Mouse (Mus musculus) MEL (cell line): ENCODE results near the gene Fam222b. TPM values are rescaled to one million over a fixed set of nuclear protein-coding genes. Genes with fewer than 3 reads are reported as not detected.
A peak's percentile ranks its signal among the peaks of the same experiment; 100 is the strongest.

Experiments used
- DNase-seq: peaks from one replicate; pipeline ENCODE4 v3.0.0; 2011; ENCODE audit warnings: low read depth, low spot score
- H3K27ac ChIP-seq: 2 replicates; pipeline ENCODE4 v1.5.1; 2012; ENCODE audit warnings: low read depth, mild to moderate bottlenecking, control low read depth, low read length, moderate library complexity; ENCODE audit not compliant: control insufficient read depth
- H3K27me3 ChIP-seq, 2 experiments: fragments of 150-350 bp in 1 of 2; sonication (generic) in 1 of 2; 2 replicates each; pipeline ENCODE4 v1.6.1; 2012; ENCODE audit warnings: low read length in 2 of 2, mild to moderate bottlenecking in 2 of 2, improper control_type of control experiment in 1 of 2, moderate library complexity in 1 of 2; ENCODE audit not compliant: insufficient read depth in 2 of 2, control insufficient read depth in 1 of 2
- H3K36me3 ChIP-seq, 2 experiments: 2 replicates each; pipeline ENCODE4 v1.6.1; 2012 to 2014; ENCODE audit warnings: low read length in 2 of 2, improper control_type of control experiment in 1 of 2, inconsistent platforms in 1 of 2, mild to moderate bottlenecking in 1 of 2; ENCODE audit not compliant: insufficient read depth in 2 of 2, control insufficient read depth in 1 of 2
- H3K4me1 ChIP-seq, 2 experiments: fragments of 150-350 bp in 1 of 2; sonication (generic) in 1 of 2; 2 replicates each; pipeline ENCODE4 v1.6.1; 2012; ENCODE audit warnings: low read length in 2 of 2, improper control_type of control experiment in 1 of 2, mild to moderate bottlenecking in 1 of 2; ENCODE audit not compliant: insufficient read depth in 2 of 2, control insufficient read depth in 1 of 2
- H3K4me3 ChIP-seq, 2 experiments: fragments of 150-350 bp in 1 of 2; sonication (generic) in 1 of 2; 2 replicates each; pipeline ENCODE4 v1.5.1; 2012; ENCODE audit warnings: low read depth in 2 of 2, low read length in 2 of 2, mild to moderate bottlenecking in 2 of 2, moderate library complexity in 2 of 2, control low read depth in 1 of 2, improper control_type of control experiment in 1 of 2; ENCODE audit not compliant: control insufficient read depth in 1 of 2, insufficient read depth in 1 of 2
- H3K79me2 ChIP-seq: 2 replicates; pipeline ENCODE4 v1.6.1; 2012; ENCODE audit warnings: mild to moderate bottlenecking, low read length, moderate library complexity; ENCODE audit not compliant: control insufficient read depth, poor library complexity, insufficient read depth
- H3K9ac ChIP-seq: 2 replicates; pipeline ENCODE4 v1.6.1; 2012; ENCODE audit warnings: low read depth, mild to moderate bottlenecking, control low read depth, low read length, moderate library complexity; ENCODE audit not compliant: control insufficient read depth, poor library complexity, severe bottlenecking
- H3K9me3 ChIP-seq: fragments of 150-350 bp; sonication (generic); replicated peaks from 2 replicates; pipeline ENCODE4 v1.6.1; 2012; ENCODE audit warnings: mild to moderate bottlenecking, low read length, improper control_type of control experiment, moderate library complexity; ENCODE audit not compliant: insufficient read depth
- BHLHE40 ChIP-seq: IDR thresholded peaks from 2 replicates; pipeline ENCODE4 v1.6.1; 2012; ENCODE audit warnings: low read depth, mild to moderate bottlenecking, inconsistent platforms, low read length, improper control_type of control experiment, borderline replicate concordance
- CHD1 ChIP-seq: IDR thresholded peaks from 2 replicates; pipeline ENCODE4 v1.6.1; 2012; ENCODE audit warnings: low read depth, mild to moderate bottlenecking, inconsistent platforms, low read length, improper control_type of control experiment
- CHD2 ChIP-seq: IDR thresholded peaks from 2 replicates; pipeline ENCODE4 v1.6.1; 2011; ENCODE audit warnings: low read length, improper control_type of control experiment
- CTCF ChIP-seq, 3 experiments: IDR thresholded peaks in 2 of 3; conservative IDR thresholded peaks in 1 of 3; 2 replicates each; pipeline ENCODE4 v1.5.1; 2011 to 2012; ENCODE audit warnings: low read length in 3 of 3, low read depth in 2 of 3, mild to moderate bottlenecking in 2 of 3, improper control_type of control experiment in 1 of 3, inconsistent platforms in 1 of 3, mixed read lengths in 1 of 3, moderate library complexity in 1 of 3; ENCODE audit not compliant: control insufficient read depth in 1 of 3, insufficient read depth in 1 of 3, poor library complexity in 1 of 3, severe bottlenecking in 1 of 3
- ELF1 ChIP-seq: IDR thresholded peaks from 2 replicates; pipeline ENCODE4 v1.6.1; 2014; ENCODE audit warnings: low read depth, mild to moderate bottlenecking, inconsistent platforms, low read length, improper control_type of control experiment, moderate library complexity
- GABPA ChIP-seq: IDR thresholded peaks from 2 replicates; pipeline ENCODE4 v1.6.1; 2012; ENCODE audit warnings: low read depth, mild to moderate bottlenecking, inconsistent platforms, low read length, improper control_type of control experiment, moderate library complexity
- HCFC1 ChIP-seq: IDR thresholded peaks from 2 replicates; pipeline ENCODE4 v1.6.1; 2012; ENCODE audit warnings: low read depth, mild to moderate bottlenecking, inconsistent platforms, low read length, improper control_type of control experiment, moderate library complexity
- JUND ChIP-seq: IDR thresholded peaks from 2 replicates; pipeline ENCODE4 v1.6.1; 2011; ENCODE audit warnings: low read depth, mild to moderate bottlenecking, improper control_type of control experiment, low read length
- KAT2A ChIP-seq: conservative IDR thresholded peaks from 2 replicates; pipeline ENCODE4 v1.6.1; 2012; ENCODE audit warnings: low read depth, low read length, improper control_type of control experiment, inconsistent platforms
- MAX ChIP-seq: IDR thresholded peaks from 2 replicates; pipeline ENCODE4 v1.6.1; 2011; ENCODE audit warnings: low read length, improper control_type of control experiment
- MEF2A ChIP-seq: IDR thresholded peaks from 2 replicates; pipeline ENCODE4 v1.6.1; 2014; ENCODE audit warnings: low read depth, mild to moderate bottlenecking, inconsistent platforms, low read length, improper control_type of control experiment; ENCODE audit not compliant: poor library complexity, insufficient replicate concordance, severe bottlenecking; ENCODE audit errors: extremely low read depth
- MXI1 ChIP-seq: IDR thresholded peaks from 2 replicates; pipeline ENCODE4 v1.6.1; 2011; ENCODE audit warnings: mild to moderate bottlenecking, low read depth, low read length, improper control_type of control experiment
- MYB ChIP-seq: IDR thresholded peaks from 2 replicates; pipeline ENCODE4 v1.6.1; 2011; ENCODE audit warnings: mild to moderate bottlenecking, low read depth, low read length, improper control_type of control experiment
- NRF1 ChIP-seq: IDR thresholded peaks from 2 replicates; pipeline ENCODE4 v1.6.1; 2014; ENCODE audit warnings: low read depth, mild to moderate bottlenecking, inconsistent platforms, low read length, improper control_type of control experiment, moderate library complexity; ENCODE audit not compliant: poor library complexity, insufficient read depth, severe bottlenecking
- POLR2AphosphoS2 ChIP-seq: IDR thresholded peaks from 2 replicates; pipeline ENCODE4 v1.6.1; 2011; ENCODE audit warnings: low read length, improper control_type of control experiment
- POLR2AphosphoS5 ChIP-seq: IDR thresholded peaks from 2 replicates; pipeline ENCODE4 v1.6.1; 2012; ENCODE audit warnings: low read depth, borderline replicate concordance, mild to moderate bottlenecking, inconsistent platforms, low read length, moderate library complexity, mixed read lengths
- SIN3A ChIP-seq: IDR thresholded peaks from 2 replicates; pipeline ENCODE4 v1.6.1; 2012; ENCODE audit warnings: low read length, improper control_type of control experiment, inconsistent platforms
- TBP ChIP-seq: IDR thresholded peaks from 2 replicates; pipeline ENCODE4 v1.8.0; 2011; ENCODE audit warnings: low read depth, low read length, improper control_type of control experiment
- UBTF ChIP-seq: IDR thresholded peaks from 2 replicates; pipeline ENCODE4 v1.6.1; 2012; ENCODE audit warnings: low read depth, mild to moderate bottlenecking, inconsistent platforms, low read length, improper control_type of control experiment, moderate library complexity, borderline replicate concordance; ENCODE audit not compliant: insufficient read depth
- USF1 ChIP-seq: IDR thresholded peaks from 2 replicates; pipeline ENCODE4 v1.6.1; 2014; ENCODE audit warnings: low read depth, mild to moderate bottlenecking, inconsistent platforms, low read length, improper control_type of control experiment, moderate library complexity
- ZMIZ1 ChIP-seq: IDR thresholded peaks from 2 replicates; pipeline ENCODE4 v1.6.1; 2012; ENCODE audit warnings: low read depth, mild to moderate bottlenecking, inconsistent platforms, low read length, improper control_type of control experiment, moderate library complexity
- ZNF384 ChIP-seq: IDR thresholded peaks from 2 replicates; pipeline ENCODE4 v1.6.1; 2012; ENCODE audit warnings: low read depth, mild to moderate bottlenecking, inconsistent platforms, low read length, improper control_type of control experiment
- polyA plus RNA-seq, 2 experiments: library from polyadenylated mRNA; stranded (reverse) in 1 of 2; unstranded in 1 of 2; fragments of >175 nt in 1 of 2; fragments of >200 nt in 1 of 2; gene quantifications; 2 replicates each; pipeline versions ENCODE4 v1.2.1 to v1.2.4; 2012; ENCODE audit warnings: low replicate concordance in 2 of 2, low read depth in 1 of 2; ENCODE audit not compliant: insufficient read length in 2 of 2, insufficient read depth in 1 of 2, missing spikeins in 1 of 2
- total RNA-seq: library from RNA; depleted of rRNA; stranded (reverse); fragments of 300-350 nt; gene quantifications from 2 replicates; pipeline ENCODE4 v1.2.3, GENCODE M21; 2012

Gene Fam222b
- total and polyA plus RNA-seq, 3 experiments, result 2.4 to 8.1 TPM; not detected in 1

DNA sequence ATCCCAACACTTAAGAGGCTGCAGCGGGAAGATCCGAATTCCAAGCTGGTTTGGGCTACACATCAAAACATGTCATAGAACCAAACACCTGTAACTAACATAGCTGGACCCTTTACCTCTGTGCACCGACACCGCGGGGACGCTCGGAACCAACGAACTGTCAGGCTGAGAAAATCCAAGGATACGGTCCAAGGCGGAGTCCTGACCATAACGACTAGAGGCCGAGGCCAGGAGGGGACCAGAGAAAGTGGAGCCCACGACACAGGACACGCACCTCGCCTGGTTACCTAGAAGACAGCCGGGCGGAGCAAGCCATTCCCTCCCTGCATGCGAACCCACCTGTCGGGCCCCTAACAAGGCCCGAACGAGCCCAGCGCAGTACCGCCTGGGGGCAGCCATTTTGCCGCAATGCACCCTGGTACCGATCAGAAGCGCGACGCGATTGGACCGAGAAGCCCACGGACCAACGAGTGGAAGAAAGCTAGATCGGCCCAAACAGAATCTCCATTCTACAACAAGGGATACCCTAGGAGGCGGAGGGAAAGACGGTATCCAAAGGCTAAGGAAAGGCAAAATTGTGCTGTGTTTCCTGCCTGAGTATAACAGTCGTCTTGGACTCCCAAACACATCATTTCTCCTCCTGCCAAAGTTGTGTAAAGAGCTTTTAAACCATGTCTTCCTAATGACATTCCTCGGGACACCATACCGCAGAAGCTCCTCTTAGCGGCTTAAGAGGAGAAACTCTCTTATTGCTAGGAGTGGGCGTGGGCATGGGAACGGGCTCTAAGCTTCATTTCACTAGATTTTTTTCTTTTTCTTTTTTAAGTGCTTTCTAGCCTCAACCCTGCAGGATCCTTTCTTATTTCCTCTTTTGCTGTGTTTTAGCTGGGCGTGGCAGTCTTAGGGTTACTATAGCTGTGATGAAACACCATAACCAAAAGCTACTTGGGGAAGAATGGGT, 14.2 kb upstream of the Fam222b start, which contains the start of gene Eral1 (continued):
- peak; percentile 95 for TF ChIP-seq CHD1
- TF ChIP-seq USF1, result peak; percentile 36
- TF ChIP-seq GABPA, result peak; percentile 45; the same call in 1 of the 2 replicates
- peak; percentile 93 for TF ChIP-seq ZMIZ1
- TF ChIP-seq MEF2A, result no peak
- TF ChIP-seq TBP, result peak; percentile 92
- peak; percentile 99 for TF ChIP-seq SIN3A
- peak; percentile 45; the same call in 1 of the 2 replicates for TF ChIP-seq NRF1
- TF ChIP-seq POLR2AphosphoS2, result peak; percentile 96
- TF ChIP-seq MXI1, result peak; percentile 96
- no peak for TF ChIP-seq POLR2AphosphoS5

GRCm38 (mm10) chr11:78083595-78083994, 10.9 kb upstream of the Fam222b start:
- no peak overlapping the region for H3K27ac ChIP-seq
- no peak overlapping the region for H3K4me3 ChIP-seq
- H3K9me3 ChIP-seq, result no peaks in the 10 kb centered on the region
- TF ChIP-seq CHD2 (no peak), JUND (no peak), MEF2A (no peak)
- H3K9ac ChIP-seq, result no peak overlapping the region
- peaks cover 15% of the 10 kb centered on the region for H3K79me2 ChIP-seq
- H3K4me1 ChIP-seq, result peaks cover 9 to 14% of the 10 kb centered on the region in 2 experiments
- no peak for DNase-seq
- no peaks in the 10 kb centered on the region for H3K27me3 ChIP-seq
- peaks cover 0 to 16% of the 10 kb centered on the region in 2 experiments; a peak in 2 of 4 replicates for H3K36me3 ChIP-seq

GRCm38 (mm10) chr11:78086925-78087479, 7.5 kb upstream of the Fam222b start:
- Histone ChIP-seq H3K4me1 (0 out of 4 replicates have a peak, but pooled peaks cover 0 to 3% of the 10 kb centered on the region in 2 experiments), H3K4me3 (no peak overlapping the region), H3K9me3 (no peaks in the 10 kb centered on the region), H3K36me3 (peaks cover 0 to 5% of the 10 kb centered on the region in 2 experiments; a peak in 1 of 4 replicates), H3K27ac (no peak overlapping the region), H3K9ac (no peak overlapping the region), H3K79me2 (no peaks in the 10 kb centered on the region), H3K27me3 (no peaks in the 10 kb centered on the region)
- no peak for DNase-seq
- TF ChIP-seq MAX, result no peak
- no peak for TF ChIP-seq CTCF (IDR thresholded peaks at IDR 0.05 in 2 of 3, conservative IDR thresholded peaks at IDR 0.05 in 1 of 3; ENCODE audit: control insufficient read depth in 1 of 3, insufficient read depth in 1 of 3, low read depth in 2 of 3, low read length in 3 of 3, poor library complexity in 1 of 3, severe bottlenecking in 1 of 3)
- peak; percentile 89 for TF ChIP-seq TBP
- no peak for TF ChIP-seq BHLHE40
- no peak for TF ChIP-seq HCFC1
- no peak for TF ChIP-seq KAT2A
- no peak for TF ChIP-seq MYB
- TF ChIP-seq POLR2AphosphoS5, result no peak
- TF ChIP-seq UBTF, result no peak
- TF ChIP-seq ZNF384, result no peak
- peak; percentile 69 for TF ChIP-seq ELF1
